Mouse (Mus musculus) limb, embryonic 11.5 days (tissue): ENCODE results near the gene Syne1. TPM values are rescaled to one million over a fixed set of nuclear protein-coding genes. Genes with fewer than 3 reads are reported as not detected.

Experiments used
- ATAC-seq: fragments of 200-750 bp; cut with Nextera tagmentation; 2 replicates; pipeline ENCODE4 v1.8.0; 2017; ENCODE audit warnings: low read depth; ENCODE audit not compliant: insufficient number of reproducible peaks, low FRiP score, low TSS enrichment
- DNase-seq: peaks from one replicate; pipeline ENCODE4 v3.0.0-alpha.2; 2015; ENCODE audit warnings: low spot score
- H3K27ac ChIP-seq: fragments of 300-500 bp; sonication (generic); replicated peaks from 2 replicates; pipeline ENCODE4 v1.5.1; 2014; ENCODE audit warnings: low read depth, mild to moderate bottlenecking, low read length
- H3K27me3 ChIP-seq: fragments of 300-500 bp; sonication (generic); 2 replicates; pipeline ENCODE4 v1.6.1; 2014; ENCODE audit warnings: mild to moderate bottlenecking, low read length, mixed read lengths; ENCODE audit not compliant: control insufficient read depth, insufficient read depth
- H3K36me3 ChIP-seq: fragments of 300-500 bp; sonication (generic); 2 replicates; pipeline ENCODE4 v1.6.1; 2014; ENCODE audit warnings: mild to moderate bottlenecking, low read length, moderate library complexity, mixed read lengths; ENCODE audit not compliant: control insufficient read depth, insufficient read depth
- H3K4me1 ChIP-seq: fragments of 300-500 bp; sonication (generic); 2 replicates; pipeline ENCODE4 v1.6.1; 2014; ENCODE audit warnings: low read length, mixed read lengths; ENCODE audit not compliant: control insufficient read depth, insufficient read depth
- H3K4me2 ChIP-seq: fragments of 300-500 bp; sonication (generic); 2 replicates; pipeline ENCODE4 v1.6.1; 2014; ENCODE audit warnings: low read depth, mild to moderate bottlenecking, moderate library complexity; ENCODE audit not compliant: severe bottlenecking
- H3K4me3 ChIP-seq: fragments of 300-500 bp; sonication (generic); 2 replicates; pipeline ENCODE4 v1.5.1; 2014; ENCODE audit warnings: low read depth, low read length
- H3K9ac ChIP-seq: fragments of 300-500 bp; sonication (generic); 2 replicates; pipeline ENCODE4 v1.6.1; 2014; ENCODE audit warnings: mild to moderate bottlenecking, low read length
- H3K9me3 ChIP-seq: fragments of 300-500 bp; sonication (generic); 2 replicates; pipeline ENCODE4 v1.6.1; 2016; ENCODE audit warnings: low read length; ENCODE audit not compliant: control insufficient read depth
- WGBS: fragments of 180-500 bp; shearing (Covaris S2); extraction: QIAGEN DNeasy Blood & Tissue Kit; methylation state at CpG from one replicate; pipeline ENCODE4 v1.1.7; 2014; 5-methylcytosine and 5-hydroxymethylcytosine counted together
- polyA plus RNA-seq: library from polyadenylated mRNA; unstranded; fragments of >200 nt; fragmentation: Nextera tagmentation; extraction: Ambion mirVana; gene quantifications from 2 replicates; pipeline ENCODE4 v1.2.1, GENCODE M21; 2014

The Syne1 gene
- polyA plus RNA-seq, 1 experiment from 2014 or later = 2.8 TPM

DNA sequence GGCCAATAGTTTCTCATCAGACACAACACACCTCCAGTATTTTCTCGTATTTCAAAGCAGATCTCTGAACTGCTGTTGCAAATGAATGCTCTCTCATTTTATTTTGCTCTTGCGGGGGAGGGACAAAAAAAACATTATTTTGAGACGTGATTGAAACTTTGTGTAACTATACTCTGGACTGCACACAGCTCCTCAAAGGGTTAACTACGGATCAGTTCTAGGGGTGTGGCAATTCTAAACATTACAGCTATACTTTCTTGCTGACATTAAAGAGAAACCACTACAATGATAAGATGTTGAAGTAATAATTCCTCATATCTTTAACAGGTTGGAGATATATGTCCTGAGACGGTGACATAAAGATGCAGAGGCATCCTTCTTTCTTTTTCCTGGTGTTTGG lies 356.0 kb downstream of the Syne1 start:
- Histone ChIP-seq H3K4me2 (no peak overlapping the region; the same call in 1 of the 2 replicates), H3K27ac (no peak overlapping the region), H3K9me3 (no peaks in the 10 kb centered on the region), H3K9ac (no peak overlapping the region), H3K36me3 (no peaks in the 10 kb centered on the region), H3K4me3 (no peak overlapping the region), H3K27me3 (no peaks in the 10 kb centered on the region), H3K4me1 (0 out of 2 replicates have a peak, but pooled peaks cover 2% of the 10 kb centered on the region)
- DNase-seq (no peak), ATAC-seq (no peak)
- WGBS = 73% methylated on average over 5 of the region's 5 CpGs

DNA sequence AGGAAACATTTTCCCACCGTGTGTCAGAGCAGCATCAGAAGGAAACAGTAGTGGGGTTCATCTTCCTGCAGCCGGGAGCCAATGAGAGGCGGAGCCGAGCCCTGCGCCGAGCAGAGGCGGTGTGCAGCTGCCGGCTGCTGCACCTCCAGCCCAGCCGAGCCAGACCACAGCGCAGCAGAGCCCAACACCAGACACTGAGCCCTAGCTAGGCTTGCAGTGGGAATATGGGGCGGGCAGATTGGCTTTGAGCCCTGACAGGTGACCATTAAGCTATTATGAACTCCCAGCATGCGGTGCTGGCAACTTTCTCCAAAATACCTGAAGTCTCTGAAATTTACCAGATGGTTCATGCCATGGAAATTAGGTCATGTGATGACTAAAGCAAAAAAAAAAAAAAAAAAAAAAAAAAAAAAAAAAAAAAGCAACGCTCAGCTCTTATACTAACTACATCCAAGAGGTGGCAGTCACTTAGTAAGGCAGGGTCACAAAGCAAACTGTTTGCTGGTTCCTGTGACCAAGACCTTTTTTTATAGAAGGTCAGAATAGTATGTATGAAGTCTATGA lies 356.5 kb downstream of the Syne1 start:
- Histone ChIP-seq H3K27me3 (no peaks in the 10 kb centered on the region), H3K4me3 (peak overlapping the region; percentile 20), H3K9ac (peak overlapping the region; percentile 12; the same call in 1 of the 2 replicates), H3K4me2 (peak overlapping the region; percentile 39), H3K4me1 (0 out of 2 replicates have a peak, but pooled peaks cover 2% of the 10 kb centered on the region), H3K36me3 (no peaks in the 10 kb centered on the region), H3K27ac (no peak overlapping the region), H3K9me3 (no peaks in the 10 kb centered on the region)
- DNase-seq = peak; percentile 80
- ATAC-seq = peak; percentile 97
- WGBS = 1% methylated on average over 13 of the region's 13 CpGs

DNA sequence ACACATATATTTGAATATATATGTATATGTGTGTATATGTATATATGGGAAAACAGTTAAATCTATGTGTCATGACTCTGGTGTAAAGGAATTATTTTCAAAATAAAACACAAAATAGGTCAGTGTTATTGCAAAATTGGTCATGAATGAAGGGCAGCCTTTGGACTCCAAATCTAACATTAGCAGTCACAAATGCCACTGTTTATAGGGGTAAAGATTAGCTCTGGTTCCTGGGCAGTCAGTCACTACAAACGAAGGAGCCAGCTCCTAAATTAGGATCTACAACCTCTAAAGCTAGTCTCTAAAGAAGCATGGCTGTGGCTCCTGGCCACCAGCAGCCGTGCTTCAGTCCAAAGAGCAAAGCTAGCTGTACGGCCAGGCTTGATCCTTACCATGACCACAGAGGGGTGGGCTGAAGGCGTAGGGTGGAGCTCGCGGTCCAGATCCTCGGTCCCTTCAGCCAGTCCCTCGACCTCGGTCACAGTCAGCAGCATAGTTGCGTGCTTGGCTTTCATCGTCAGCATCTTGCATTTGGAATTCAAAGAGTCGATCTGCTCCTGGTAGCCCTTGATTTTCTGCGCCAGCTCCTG lies 357.1 kb downstream of the Syne1 start:
- no peaks in the 10 kb centered on the region for H3K9me3 ChIP-seq
- WGBS = under 1% methylated on average over 13 of the region's 13 CpGs
- peak overlapping the region; percentile 20 for H3K4me3 ChIP-seq
- H3K27me3 ChIP-seq = no peaks in the 10 kb centered on the region
- 0 out of 2 replicates have a peak, but pooled peaks cover 2% of the 10 kb centered on the region for H3K4me1 ChIP-seq
- H3K36me3 ChIP-seq = no peaks in the 10 kb centered on the region
- DNase-seq (no peak), ATAC-seq (peak; percentile 71; the same call in 1 of the 2 replicates)
- H3K9ac ChIP-seq = no peak overlapping the region
- no peak overlapping the region for H3K27ac ChIP-seq
- peak overlapping the region; percentile 39 for H3K4me2 ChIP-seq

DNA sequence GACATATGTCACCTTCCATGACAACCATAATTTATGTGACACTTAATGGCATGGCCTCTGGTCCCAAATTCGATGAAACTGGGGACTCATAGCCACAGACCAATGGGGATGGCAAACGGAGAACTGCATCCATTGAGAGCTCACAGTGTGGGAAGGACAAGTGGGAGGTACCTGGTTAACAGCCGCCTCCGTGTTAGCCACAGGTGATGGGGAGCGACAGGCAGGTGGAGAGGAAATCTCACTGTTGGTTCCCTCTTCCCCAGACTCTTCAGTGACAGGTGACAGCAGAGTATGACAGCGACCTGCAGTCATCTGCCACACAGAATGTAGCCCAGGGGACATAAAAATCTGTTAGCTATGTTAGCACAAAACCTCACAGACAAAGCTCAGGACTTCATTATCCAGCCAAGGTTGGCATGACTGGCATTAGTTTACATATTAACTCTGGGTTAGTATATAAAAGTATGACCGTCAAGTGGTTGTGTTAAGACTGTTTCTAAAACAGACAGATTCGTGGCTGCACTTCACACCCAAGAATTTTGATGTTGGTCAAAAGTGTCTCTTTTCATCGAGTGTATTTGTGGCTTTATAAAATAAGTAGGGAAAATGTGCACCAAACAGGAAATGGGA lies 358.3 kb downstream of the Syne1 start:
- DNase-seq (no peak), ATAC-seq (no peak)
- Histone ChIP-seq H3K27ac (no peak overlapping the region), H3K36me3 (no peaks in the 10 kb centered on the region), H3K4me1 (0 out of 2 replicates have a peak, but pooled peaks cover 2% of the 10 kb centered on the region), H3K9me3 (no peaks in the 10 kb centered on the region), H3K9ac (no peak overlapping the region), H3K4me3 (no peak overlapping the region), H3K27me3 (no peaks in the 10 kb centered on the region), H3K4me2 (no peak overlapping the region)
- 84% methylated on average over 9 of the region's 9 CpGs for WGBS

DNA sequence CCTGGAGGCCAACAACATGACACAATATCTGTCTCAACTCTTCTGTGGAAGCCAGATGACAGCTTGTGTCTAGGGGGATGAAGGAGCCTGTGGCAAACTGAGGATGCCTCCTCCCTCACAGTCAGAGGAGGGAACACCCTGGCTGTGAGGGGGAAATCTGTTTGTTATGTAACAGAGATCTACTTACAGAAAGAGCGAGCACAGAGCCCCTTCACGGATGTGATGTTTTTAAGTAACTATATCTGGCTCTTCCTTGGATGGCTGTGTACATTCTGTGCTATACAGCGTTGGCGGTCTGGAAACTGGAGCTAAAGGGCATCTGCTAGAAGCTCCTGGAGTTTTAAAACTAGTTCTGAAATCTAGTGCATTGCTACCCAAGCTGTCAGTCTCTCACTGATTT lies 360.5 kb downstream of the Syne1 start:
- no peak for DNase-seq
- H3K36me3 ChIP-seq = no peaks in the 10 kb centered on the region
- H3K9me3 ChIP-seq = no peaks in the 10 kb centered on the region
- H3K4me3 ChIP-seq = no peak overlapping the region
- H3K4me1 ChIP-seq = 0 out of 2 replicates have a peak, but pooled peaks cover 2% of the 10 kb centered on the region
- H3K27ac ChIP-seq = no peak overlapping the region
- no peaks in the 10 kb centered on the region for H3K27me3 ChIP-seq
- WGBS = 93% methylated on average over 4 of the region's 4 CpGs
- ATAC-seq = no peak
- H3K4me2 ChIP-seq = no peak overlapping the region
- no peak overlapping the region for H3K9ac ChIP-seq

DNA sequence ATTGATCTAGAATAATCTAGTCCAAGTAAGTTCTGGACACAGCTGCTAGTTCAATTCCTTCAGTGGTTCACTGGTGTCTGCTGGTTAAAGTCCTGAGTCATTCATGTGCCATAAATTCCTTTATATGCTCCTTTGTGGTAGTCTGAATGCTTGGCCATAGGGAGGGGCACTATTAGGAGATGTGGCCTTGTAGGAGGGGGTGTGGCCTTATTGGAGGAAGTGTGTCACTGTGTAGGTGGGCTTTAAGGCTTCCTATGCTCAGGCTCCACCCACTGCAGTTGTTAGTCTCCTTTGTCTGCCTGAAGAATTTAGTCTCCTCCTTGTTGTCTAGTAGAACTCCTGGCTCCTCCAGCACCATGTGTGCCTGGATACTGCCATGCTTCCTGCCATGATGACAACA lies 362.4 kb downstream of the Syne1 start:
- H3K9me3 ChIP-seq = no peaks in the 10 kb centered on the region
- H3K4me3 ChIP-seq = no peak overlapping the region
- H3K27ac ChIP-seq = no peak overlapping the region
- H3K27me3 ChIP-seq = no peaks in the 10 kb centered on the region
- no peak for ATAC-seq
- H3K9ac ChIP-seq = no peak overlapping the region
- no peak for DNase-seq
- no peaks in the 10 kb centered on the region for H3K36me3 ChIP-seq
- H3K4me2 ChIP-seq = no peak overlapping the region
- H3K4me1 ChIP-seq = no peaks in the 10 kb centered on the region

DNA sequence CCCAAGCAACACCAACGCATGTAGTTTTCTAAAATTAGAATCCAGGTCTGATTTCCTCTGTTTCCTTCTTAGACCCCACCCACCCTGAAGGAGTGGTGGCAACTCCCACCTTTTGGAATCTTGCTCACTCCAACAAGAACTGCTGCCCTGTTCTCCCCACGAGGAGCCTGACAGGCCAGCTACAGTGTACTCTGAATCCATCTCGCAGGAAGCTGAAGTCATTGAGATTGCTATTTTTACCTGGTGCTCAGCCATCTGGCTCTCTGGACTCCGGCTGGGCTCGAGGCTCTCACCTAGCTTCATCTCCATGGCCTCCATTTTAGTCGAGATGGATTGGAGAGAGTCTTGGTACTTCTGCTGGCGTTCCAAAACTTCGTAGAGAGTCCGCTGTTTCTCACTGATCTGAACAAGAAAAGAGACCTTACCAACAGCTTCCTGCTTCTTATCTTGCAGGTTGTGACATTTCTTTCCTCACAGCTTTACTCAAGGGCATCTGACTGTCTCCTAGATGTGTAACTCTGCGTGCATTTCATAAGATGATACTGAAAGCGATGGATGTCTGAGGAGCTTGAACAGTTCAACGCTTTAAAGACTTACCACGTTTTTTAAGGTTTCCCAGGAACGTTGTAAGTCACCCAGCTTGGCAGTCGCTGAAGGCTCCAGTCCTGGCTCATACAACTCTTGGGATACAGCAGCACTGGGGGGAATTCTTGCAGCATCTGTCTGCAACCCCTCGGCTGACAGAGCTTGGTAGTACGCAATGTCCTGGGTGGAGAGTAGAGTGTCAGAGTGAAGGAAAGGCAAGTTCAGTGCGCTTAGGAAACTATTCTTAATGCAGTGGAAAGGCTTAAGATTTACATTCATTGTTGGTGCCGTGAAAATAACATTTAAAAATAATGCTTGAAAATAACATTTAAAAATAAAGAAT lies 365.9 kb downstream of the Syne1 start:
- Histone ChIP-seq H3K27me3 (no peaks in the 10 kb centered on the region), H3K9ac (no peak overlapping the region), H3K4me3 (no peak overlapping the region), H3K4me1 (no peaks in the 10 kb centered on the region), H3K27ac (no peak overlapping the region), H3K4me2 (no peak overlapping the region), H3K36me3 (no peaks in the 10 kb centered on the region), H3K9me3 (no peaks in the 10 kb centered on the region)
- WGBS = 84% methylated on average over 19 of the region's 19 CpGs
- no peak for ATAC-seq
- DNase-seq = no peak

DNA sequence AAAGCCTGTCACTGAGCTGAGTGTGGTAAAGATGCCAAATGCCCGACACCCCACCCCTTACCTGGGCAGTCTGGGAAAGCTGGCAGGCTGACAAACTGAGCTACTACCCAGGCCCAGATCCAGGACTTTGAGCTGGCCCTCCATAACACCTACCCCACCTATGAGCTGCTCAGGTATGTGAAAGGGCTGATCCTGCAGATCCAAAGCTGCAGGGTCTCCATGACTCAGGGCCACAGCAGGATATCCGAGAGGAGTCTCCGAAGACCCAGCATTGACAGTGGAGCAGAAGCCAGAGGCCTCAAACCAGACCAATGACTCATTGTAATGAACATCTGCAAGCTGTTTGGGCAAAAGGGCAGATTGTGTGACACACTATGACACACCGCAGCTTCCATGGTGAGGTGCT lies 369.5 kb downstream of the Syne1 start:
- no peak overlapping the region for H3K9ac ChIP-seq
- DNase-seq (no peak), ATAC-seq (no peak)
- H3K4me1 ChIP-seq = no peaks in the 10 kb centered on the region
- whole genome bisulfite sequencing = 85% methylated on average over 4 of the region's 4 CpGs
- no peak overlapping the region for H3K27ac ChIP-seq
- no peak overlapping the region for H3K4me3 ChIP-seq
- H3K9me3 ChIP-seq = no peaks in the 10 kb centered on the region
- no peak overlapping the region for H3K4me2 ChIP-seq
- no peaks in the 10 kb centered on the region for H3K27me3 ChIP-seq
- H3K36me3 ChIP-seq = no peaks in the 10 kb centered on the region
